Mouse (Mus musculus): ENCODE measurements around the gene Papln. TPM values are rescaled to one million over a fixed set of nuclear protein-coding genes. Genes with fewer than 3 reads are reported as not detected.

Gene Papln
- polyA plus RNA-seq (2012; rRNA removed) = 6.7 and 11.7 TPM in 2 replicates

DNA sequence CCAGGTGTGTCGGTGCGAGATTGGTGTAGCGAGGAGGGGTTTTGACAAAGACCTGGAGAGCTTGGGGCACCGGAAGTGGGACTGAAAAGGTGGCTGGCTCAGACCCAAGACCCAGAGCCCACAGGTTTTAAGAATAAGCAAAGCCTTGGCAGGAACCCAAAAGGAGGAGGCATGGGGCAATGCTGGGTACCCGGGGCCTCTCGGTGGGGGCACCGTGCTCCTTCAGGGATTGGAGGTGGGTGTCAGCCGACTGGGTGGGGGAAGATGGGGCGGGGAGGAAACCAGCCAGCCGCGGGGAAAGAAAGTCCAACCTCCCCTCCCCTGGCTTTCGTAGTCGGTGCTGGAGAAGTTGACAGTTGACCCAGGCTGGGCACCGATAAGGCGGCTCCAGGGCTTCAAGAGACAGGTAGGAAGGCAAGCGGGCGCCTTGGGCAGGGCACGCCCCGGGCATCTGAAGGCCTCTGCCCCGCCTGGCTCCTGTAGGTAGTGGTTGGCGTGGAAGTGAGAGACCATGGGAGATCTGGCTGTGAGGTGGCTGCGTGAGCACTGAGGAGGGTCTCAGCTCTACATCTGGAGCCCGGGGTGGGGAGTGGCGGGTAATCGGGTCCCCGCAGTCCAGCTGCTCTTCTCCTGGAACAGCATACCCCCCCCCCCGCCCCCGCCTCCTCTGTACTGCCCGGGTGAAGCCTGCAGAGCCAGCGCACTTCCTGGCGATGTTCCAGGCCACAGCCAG is at the start of gene Papln:
TSS of gene Papln (plus strand) at position 324 of the 733 bp plus-strand sequence.
- Histone ChIP-seq H3K27ac (ENCODE audit: insufficient read depth, low read depth, low read length) (peak within 1 kb of the TSS; percentile 56; the same call in 1 of the 2 replicates), H3K4me3 (ENCODE audit: low read depth, low read length) (peak within 1 kb of the TSS; percentile 62), H3K36me3 (ENCODE audit: control insufficient read depth, insufficient read depth, low read length) (no peaks in the 10 kb centered on the region), H3K27me3 (ENCODE audit: control insufficient read depth, insufficient read depth, low read length) (no peaks in the 10 kb centered on the region; the same call in 1 of the 2 replicates), H3K4me1 (ENCODE audit: control insufficient read depth, insufficient read depth, insufficient read length, low read length) (peaks cover 4% of the 10 kb centered on the region)
- TF ChIP-seq POLR2A (IDR thresholded peaks at IDR 0.05; ENCODE audit: low read depth, low read length) = no peak
- no peak for TF ChIP-seq CTCF (IDR thresholded peaks at IDR 0.05; ENCODE audit: extremely low read depth, insufficient read length, insufficient replicate concordance, low read depth, low read length)
- 3% methylated on average over 31 of the region's 31 CpGs for WGBS

DNA sequence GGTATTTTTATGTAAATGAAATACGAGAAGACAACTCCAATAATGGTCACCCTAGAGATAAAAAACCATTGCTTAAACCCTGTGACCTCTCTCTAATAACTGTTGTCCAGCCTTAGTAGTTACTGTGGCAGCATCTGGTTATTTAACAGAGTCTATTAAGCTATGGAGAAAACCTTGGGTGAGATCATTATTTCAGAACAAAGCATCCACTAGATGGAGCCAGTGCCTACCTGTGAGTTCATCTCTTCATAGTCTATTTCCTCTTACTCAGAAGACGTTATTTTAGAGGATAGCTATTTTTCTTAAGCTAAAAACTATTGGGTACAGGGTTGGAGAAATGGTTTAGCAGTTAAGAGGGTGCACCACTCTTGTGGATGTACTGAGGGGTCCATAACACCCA is 49.7 kb upstream of the Papln start:
- 46% methylated on average over 2 of the region's 2 CpGs for WGBS
- Histone ChIP-seq H3K27ac (ENCODE audit: insufficient read depth, low read depth, low read length) (no peak overlapping the region), H3K36me3 (ENCODE audit: control insufficient read depth, insufficient read depth, low read length) (peaks cover 52% of the 10 kb centered on the region), H3K4me3 (ENCODE audit: low read depth, low read length) (no peak overlapping the region), H3K27me3 (ENCODE audit: control insufficient read depth, insufficient read depth, low read length) (no peaks in the 10 kb centered on the region), H3K4me1 (ENCODE audit: control insufficient read depth, insufficient read depth, insufficient read length, low read length) (peaks cover 7% of the 10 kb centered on the region; the same call in 1 of the 2 replicates)
- TF ChIP-seq POLR2A (IDR thresholded peaks at IDR 0.05; ENCODE audit: low read depth, low read length) (no peak), CTCF (IDR thresholded peaks at IDR 0.05; ENCODE audit: extremely low read depth, insufficient read length, insufficient replicate concordance, low read depth, low read length) (0 out of 2 replicates have a peak, but pooled peaks have one; percentile 5)

DNA sequence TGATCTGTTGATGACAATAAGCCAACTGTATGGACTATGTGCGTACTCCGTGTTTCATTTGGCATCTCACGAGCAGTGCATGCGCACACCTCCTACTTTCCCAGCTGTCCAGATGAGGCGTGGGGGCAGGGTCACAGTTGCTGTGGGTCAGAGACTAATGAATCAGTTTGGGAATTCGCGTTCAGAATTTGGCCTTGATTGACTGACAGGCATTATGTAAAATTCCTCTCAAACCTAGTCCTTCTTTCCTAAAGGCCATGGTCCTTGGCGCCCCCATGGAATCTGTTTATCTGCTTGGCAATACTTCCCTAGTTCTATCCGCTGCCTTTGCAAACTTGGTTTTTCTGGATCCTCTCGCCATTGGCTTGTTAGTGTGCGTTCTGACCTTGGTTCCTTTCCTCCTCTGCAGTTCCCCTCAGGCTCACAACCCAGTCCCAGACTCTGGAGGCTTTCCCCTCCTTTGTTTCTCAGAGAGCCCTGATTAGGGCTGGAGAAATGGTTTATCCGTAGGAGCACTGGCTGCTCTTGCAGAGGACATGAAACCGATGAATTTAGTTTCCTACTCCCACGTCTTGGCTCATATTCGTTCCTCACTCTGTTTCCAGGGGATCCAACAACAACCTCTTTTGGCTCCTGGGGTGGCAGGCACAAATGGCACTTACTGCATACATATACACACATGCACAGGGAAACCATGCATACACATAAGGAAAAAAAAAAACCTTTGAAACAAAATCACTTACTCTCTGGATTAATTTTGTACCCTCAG is 46.8 kb upstream of the Papln start:
- no peak overlapping the region for H3K4me3 ChIP-seq (ENCODE audit: low read depth, low read length)
- H3K4me1 ChIP-seq (ENCODE audit: control insufficient read depth, insufficient read depth, insufficient read length, low read length) = no peaks in the 10 kb centered on the region
- 87% methylated on average over 15 of the region's 15 CpGs for WGBS
- no peak overlapping the region for H3K27ac ChIP-seq (ENCODE audit: insufficient read depth, low read depth, low read length)
- TF ChIP-seq CTCF (IDR thresholded peaks at IDR 0.05; ENCODE audit: extremely low read depth, insufficient read length, insufficient replicate concordance, low read depth, low read length) = no peak
- no peak for TF ChIP-seq POLR2A (IDR thresholded peaks at IDR 0.05; ENCODE audit: low read depth, low read length)
- H3K27me3 ChIP-seq (ENCODE audit: control insufficient read depth, insufficient read depth, low read length) = no peaks in the 10 kb centered on the region
- peaks cover 67% of the 10 kb centered on the region for H3K36me3 ChIP-seq (ENCODE audit: control insufficient read depth, insufficient read depth, low read length)

DNA sequence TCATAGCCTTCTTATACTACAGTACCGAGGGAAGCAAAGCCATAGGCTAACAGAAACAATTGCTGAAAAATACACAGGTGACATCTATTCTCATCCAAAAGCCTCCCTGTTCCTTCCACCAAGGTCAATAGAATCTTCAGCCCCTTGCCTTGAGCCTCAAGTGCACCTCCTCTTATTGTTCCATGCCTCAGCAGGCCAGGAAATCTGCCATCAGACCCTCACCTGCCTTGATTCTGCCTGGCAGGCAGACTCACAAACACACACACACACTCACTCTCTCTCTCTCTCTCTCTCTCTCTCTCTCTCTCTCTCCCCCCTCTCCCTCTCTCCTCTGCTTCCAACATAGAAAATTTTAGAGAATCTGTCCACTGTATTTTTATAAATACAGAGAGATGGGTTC is 44.0 kb upstream of the Papln start:
- 97% methylated on average over 1 of the region's 1 CpGs for whole genome bisulfite sequencing
- H3K4me3 ChIP-seq (ENCODE audit: low read depth, low read length) = no peak overlapping the region
- peaks cover 66% of the 10 kb centered on the region for H3K36me3 ChIP-seq (ENCODE audit: control insufficient read depth, insufficient read depth, low read length)
- TF ChIP-seq POLR2A (IDR thresholded peaks at IDR 0.05; ENCODE audit: low read depth, low read length) (no peak), CTCF (IDR thresholded peaks at IDR 0.05; ENCODE audit: extremely low read depth, insufficient read length, insufficient replicate concordance, low read depth, low read length) (no peak)
- H3K27ac ChIP-seq (ENCODE audit: insufficient read depth, low read depth, low read length) = no peak overlapping the region
- no peaks in the 10 kb centered on the region for H3K27me3 ChIP-seq (ENCODE audit: control insufficient read depth, insufficient read depth, low read length)
- H3K4me1 ChIP-seq (ENCODE audit: control insufficient read depth, insufficient read depth, insufficient read length, low read length) = no peaks in the 10 kb centered on the region

DNA sequence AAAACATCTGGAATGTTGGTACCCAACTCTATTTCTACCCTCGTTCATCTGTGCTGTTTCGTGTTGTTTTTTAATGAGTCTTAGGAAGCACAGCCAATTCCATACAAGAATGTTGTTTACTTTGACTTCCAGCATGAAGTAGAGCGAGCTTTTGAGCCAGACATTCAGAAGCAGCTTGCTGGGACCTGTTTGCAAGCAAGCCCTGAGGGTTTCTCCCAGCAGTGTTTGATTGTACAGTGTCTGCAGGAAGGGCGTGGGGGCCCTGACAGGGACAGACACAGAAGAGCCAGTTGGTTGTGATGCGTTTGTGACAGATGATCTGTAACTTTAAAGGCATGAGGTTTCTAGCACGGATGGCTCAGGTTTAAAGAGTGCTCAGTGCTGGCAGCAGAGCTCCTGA is 42.2 kb upstream of the Papln start:
- TF ChIP-seq CTCF (IDR thresholded peaks at IDR 0.05; ENCODE audit: extremely low read depth, insufficient read length, insufficient replicate concordance, low read depth, low read length) (no peak), POLR2A (IDR thresholded peaks at IDR 0.05; ENCODE audit: low read depth, low read length) (no peak)
- Histone ChIP-seq H3K4me3 (ENCODE audit: low read depth, low read length) (no peak overlapping the region), H3K36me3 (ENCODE audit: control insufficient read depth, insufficient read depth, low read length) (peaks cover 69% of the 10 kb centered on the region), H3K4me1 (ENCODE audit: control insufficient read depth, insufficient read depth, insufficient read length, low read length) (no peaks in the 10 kb centered on the region), H3K27ac (ENCODE audit: insufficient read depth, low read depth, low read length) (peak overlapping the region; percentile 12), H3K27me3 (ENCODE audit: control insufficient read depth, insufficient read depth, low read length) (no peaks in the 10 kb centered on the region)
- WGBS = 68% methylated on average over 6 of the region's 6 CpGs

DNA sequence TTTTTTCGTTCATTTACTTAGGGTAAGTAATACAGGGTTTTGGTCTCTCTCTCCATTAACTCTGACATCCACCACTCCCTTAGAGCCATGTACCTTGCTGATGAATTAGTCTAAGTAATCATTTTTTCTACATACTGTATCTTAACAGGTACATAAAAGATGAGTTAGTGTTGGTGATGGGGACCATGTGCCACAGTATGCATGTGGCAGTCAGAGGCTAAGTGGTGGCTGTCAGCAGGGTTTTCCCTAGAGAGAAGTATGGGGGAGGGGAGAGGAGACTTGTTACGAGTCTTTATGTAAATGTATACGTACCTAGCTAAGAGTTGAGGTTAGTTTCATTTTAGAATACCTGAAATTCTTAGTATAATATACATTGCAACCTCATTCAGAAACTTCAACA is 40.4 kb upstream of the Papln start:
- Histone ChIP-seq H3K4me3 (ENCODE audit: low read depth, low read length) (no peak overlapping the region), H3K27ac (ENCODE audit: insufficient read depth, low read depth, low read length) (no peak overlapping the region), H3K36me3 (ENCODE audit: control insufficient read depth, insufficient read depth, low read length) (peaks cover 68% of the 10 kb centered on the region), H3K27me3 (ENCODE audit: control insufficient read depth, insufficient read depth, low read length) (no peaks in the 10 kb centered on the region), H3K4me1 (ENCODE audit: control insufficient read depth, insufficient read depth, insufficient read length, low read length) (no peaks in the 10 kb centered on the region)
- no peak for TF ChIP-seq POLR2A (IDR thresholded peaks at IDR 0.05; ENCODE audit: low read depth, low read length)
- no peak for TF ChIP-seq CTCF (IDR thresholded peaks at IDR 0.05; ENCODE audit: extremely low read depth, insufficient read length, insufficient replicate concordance, low read depth, low read length)
- WGBS = 91% methylated on average over 3 of the region's 3 CpGs

Data from small intestine, adult 2 months (tissue).